Mouse (Mus musculus): Measurements from ENCODE around the gene Gsg1. TPM values are rescaled to one million over a fixed set of nuclear protein-coding genes. Genes with fewer than 3 reads are reported as not detected.

The Gsg1 gene
- polyA plus RNA-seq, 1 experiment from 2014 or later = 0.37 TPM

- DNase-seq (ENCODE audit: low spot score) (no peak), ATAC-seq (replicated peaks; ENCODE audit: low FRiP score, low read depth) (no peak)
- no peaks in the 10 kb centered on the region for H3K27me3 ChIP-seq (ENCODE audit: insufficient read depth, low read length)
- no peak overlapping the region for H3K9ac ChIP-seq (ENCODE audit: low read depth, low read length)
- no peak for TF ChIP-seq CTCF (IDR thresholded peaks at IDR 0.05; ENCODE audit: low read depth)
- H3K36me3 ChIP-seq (ENCODE audit: insufficient read depth, low read length) = no peaks in the 10 kb centered on the region
- no peak overlapping the region for H3K27ac ChIP-seq
- H3K4me2 ChIP-seq (ENCODE audit: low read length) = no peak overlapping the region
- H3K4me1 ChIP-seq (replicated peaks; ENCODE audit: insufficient read depth, low read length) = no peaks in the 10 kb centered on the region
- 80% methylated on average over 3 of the region's 3 CpGs for WGBS
- no peak overlapping the region for H3K4me3 ChIP-seq (replicated peaks; ENCODE audit: low read depth, low read length)
- H3K9me3 ChIP-seq (replicated peaks; ENCODE audit: low read length) = no peaks in the 10 kb centered on the region
These were observed 13.1 kb upstream of the Gsg1 start for GRCm38 (mm10) chr6:135267221-135267620.

- Histone ChIP-seq H3K9ac (ENCODE audit: low read depth, low read length) (no peak overlapping the region), H3K4me1 (replicated peaks; ENCODE audit: insufficient read depth, low read length) (no peaks in the 10 kb centered on the region), H3K4me3 (replicated peaks; ENCODE audit: low read depth, low read length) (no peak overlapping the region), H3K9me3 (replicated peaks; ENCODE audit: low read length) (no peaks in the 10 kb centered on the region), H3K27ac (no peak overlapping the region), H3K27me3 (ENCODE audit: insufficient read depth, low read length) (no peaks in the 10 kb centered on the region), H3K4me2 (ENCODE audit: low read length) (no peak overlapping the region), H3K36me3 (ENCODE audit: insufficient read depth, low read length) (no peaks in the 10 kb centered on the region)
- ATAC-seq (replicated peaks; ENCODE audit: low FRiP score, low read depth) (no peak), DNase-seq (ENCODE audit: low spot score) (no peak)
- 96% methylated on average over 1 of the region's 1 CpGs for WGBS
- no peak for TF ChIP-seq CTCF (IDR thresholded peaks at IDR 0.05; ENCODE audit: low read depth)
These were observed 11.9 kb upstream of the Gsg1 start for GRCm38 (mm10) chr6:135266056-135266455.

- no peak for DNase-seq (ENCODE audit: low spot score)
- no peaks in the 10 kb centered on the region for H3K36me3 ChIP-seq (ENCODE audit: insufficient read depth, low read length)
- ATAC-seq (replicated peaks; ENCODE audit: low FRiP score, low read depth) = no peak
- no peaks in the 10 kb centered on the region for H3K9me3 ChIP-seq (replicated peaks; ENCODE audit: low read length)
- no peak overlapping the region for H3K4me2 ChIP-seq (ENCODE audit: low read length)
- no peak overlapping the region for H3K9ac ChIP-seq (ENCODE audit: low read depth, low read length)
- H3K4me1 ChIP-seq (replicated peaks; ENCODE audit: insufficient read depth, low read length) = no peaks in the 10 kb centered on the region
- no peaks in the 10 kb centered on the region for H3K27me3 ChIP-seq (ENCODE audit: insufficient read depth, low read length)
- H3K27ac ChIP-seq = no peak overlapping the region
- no peak overlapping the region for H3K4me3 ChIP-seq (replicated peaks; ENCODE audit: low read depth, low read length)
- WGBS = 98% methylated on average over 6 of the region's 6 CpGs
- peak; percentile 25; the same call in 1 of the 2 replicates for TF ChIP-seq CTCF (IDR thresholded peaks at IDR 0.05; ENCODE audit: low read depth)
These were observed 10.0 kb upstream of the Gsg1 start for GRCm38 (mm10) chr6:135264136-135264535.

DNA sequence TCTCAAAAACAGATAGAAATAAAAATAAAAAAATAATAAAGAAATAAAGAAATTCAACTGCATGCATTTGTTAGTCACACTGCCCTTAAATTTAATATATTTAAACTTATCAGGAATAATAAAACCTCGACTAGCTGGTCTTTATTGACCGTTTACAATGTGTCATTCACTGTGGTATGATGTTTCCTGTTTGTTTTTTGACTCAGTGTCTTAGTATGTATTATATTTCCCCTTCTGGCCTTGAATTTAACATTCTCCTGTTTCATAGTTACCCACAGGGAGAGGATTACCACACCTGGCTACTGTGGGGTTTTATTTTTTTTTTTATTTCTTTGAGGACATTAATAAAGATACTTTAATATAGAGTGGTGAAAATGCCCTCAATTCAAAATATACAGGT lies 8.4 kb upstream of the Gsg1 start:
- Histone ChIP-seq H3K4me1 (replicated peaks; ENCODE audit: insufficient read depth, low read length) (no peaks in the 10 kb centered on the region), H3K27me3 (ENCODE audit: insufficient read depth, low read length) (no peaks in the 10 kb centered on the region), H3K9ac (ENCODE audit: low read depth, low read length) (no peak overlapping the region), H3K36me3 (ENCODE audit: insufficient read depth, low read length) (no peaks in the 10 kb centered on the region), H3K4me2 (ENCODE audit: low read length) (no peak overlapping the region), H3K9me3 (replicated peaks; ENCODE audit: low read length) (no peaks in the 10 kb centered on the region), H3K27ac (no peak overlapping the region), H3K4me3 (replicated peaks; ENCODE audit: low read depth, low read length) (no peak overlapping the region)
- DNase-seq (ENCODE audit: low spot score) = no peak
- TF ChIP-seq CTCF (IDR thresholded peaks at IDR 0.05; ENCODE audit: low read depth) = no peak
- ATAC-seq (replicated peaks; ENCODE audit: low FRiP score, low read depth) = no peak
- 72% methylated on average over 2 of the region's 2 CpGs for WGBS

GRCm38 (mm10) chr6:135261124-135261523 lies 7.0 kb upstream of the Gsg1 start:
- no peak overlapping the region for H3K27ac ChIP-seq
- DNase-seq (ENCODE audit: low spot score) = no peak
- H3K9me3 ChIP-seq (replicated peaks; ENCODE audit: low read length) = no peaks in the 10 kb centered on the region
- no peak for TF ChIP-seq CTCF (IDR thresholded peaks at IDR 0.05; ENCODE audit: low read depth)
- H3K4me2 ChIP-seq (ENCODE audit: low read length) = no peak overlapping the region
- H3K27me3 ChIP-seq (ENCODE audit: insufficient read depth, low read length) = no peaks in the 10 kb centered on the region
- H3K9ac ChIP-seq (ENCODE audit: low read depth, low read length) = no peak overlapping the region
- 91% methylated on average over 9 of the region's 9 CpGs for WGBS
- H3K4me3 ChIP-seq (replicated peaks; ENCODE audit: low read depth, low read length) = no peak overlapping the region
- no peaks in the 10 kb centered on the region for H3K36me3 ChIP-seq (ENCODE audit: insufficient read depth, low read length)
- no peak for ATAC-seq (replicated peaks; ENCODE audit: low FRiP score, low read depth)
- no peaks in the 10 kb centered on the region for H3K4me1 ChIP-seq (replicated peaks; ENCODE audit: insufficient read depth, low read length)

DNA sequence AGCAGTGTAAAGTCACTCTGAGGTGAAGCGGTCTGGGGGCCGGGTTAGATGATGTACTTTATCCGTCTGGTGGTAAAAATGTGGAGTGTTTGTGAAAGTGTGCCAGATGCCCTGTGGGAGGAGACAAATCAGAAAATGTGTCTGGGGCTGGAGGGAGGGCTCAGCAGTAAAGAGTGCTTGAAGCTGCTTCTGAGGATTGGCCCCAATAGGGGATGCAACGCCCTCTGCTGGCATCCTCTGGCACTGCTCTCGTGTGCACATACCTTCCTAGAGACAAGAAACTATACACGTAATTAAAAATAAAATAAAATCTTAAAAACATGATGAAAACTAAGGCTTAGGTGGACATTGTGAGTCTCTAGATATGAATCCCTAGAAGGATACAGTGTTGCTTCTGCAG lies 6.3 kb upstream of the Gsg1 start:
- Histone ChIP-seq H3K4me3 (replicated peaks; ENCODE audit: low read depth, low read length) (no peak overlapping the region), H3K9me3 (replicated peaks; ENCODE audit: low read length) (no peaks in the 10 kb centered on the region), H3K36me3 (ENCODE audit: insufficient read depth, low read length) (no peaks in the 10 kb centered on the region), H3K4me1 (replicated peaks; ENCODE audit: insufficient read depth, low read length) (no peaks in the 10 kb centered on the region), H3K4me2 (ENCODE audit: low read length) (no peak overlapping the region), H3K27me3 (ENCODE audit: insufficient read depth, low read length) (no peaks in the 10 kb centered on the region), H3K9ac (ENCODE audit: low read depth, low read length) (no peak overlapping the region), H3K27ac (no peak overlapping the region)
- DNase-seq (ENCODE audit: low spot score) (no peak), ATAC-seq (replicated peaks; ENCODE audit: low FRiP score, low read depth) (no peak)
- TF ChIP-seq CTCF (IDR thresholded peaks at IDR 0.05; ENCODE audit: low read depth) = 0 out of 2 replicates have a peak, but pooled peaks have one; percentile 10
- 92% methylated on average over 6 of the region's 6 CpGs for WGBS

DNA sequence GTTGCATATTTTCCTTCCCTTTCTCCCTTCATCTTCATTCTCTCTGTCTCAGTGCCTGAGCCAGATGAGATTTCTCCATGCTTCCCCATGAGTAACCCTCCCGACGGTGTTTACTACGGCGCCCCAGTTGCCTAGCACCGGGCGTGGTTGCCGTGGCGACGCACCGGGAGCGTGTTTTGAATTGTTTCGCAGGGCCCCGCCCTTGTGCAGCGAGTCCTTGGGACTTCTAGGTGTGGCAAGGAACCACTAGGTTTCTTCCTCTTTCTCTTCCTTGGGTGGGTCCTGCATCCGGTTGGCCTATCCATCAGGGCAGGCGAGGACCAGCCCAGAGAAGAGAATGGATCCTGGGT lies 1.4 kb downstream of the Gsg1 start:
- Histone ChIP-seq H3K4me3 (replicated peaks; ENCODE audit: low read depth, low read length) (no peak overlapping the region; the same call in 1 of the 2 replicates), H3K9ac (ENCODE audit: low read depth, low read length) (peak overlapping the region; percentile 43; the same call in 1 of the 2 replicates), H3K4me1 (replicated peaks; ENCODE audit: insufficient read depth, low read length) (peaks cover 9% of the 10 kb centered on the region), H3K36me3 (ENCODE audit: insufficient read depth, low read length) (no peaks in the 10 kb centered on the region), H3K27me3 (ENCODE audit: insufficient read depth, low read length) (no peaks in the 10 kb centered on the region), H3K9me3 (replicated peaks; ENCODE audit: low read length) (no peaks in the 10 kb centered on the region), H3K4me2 (ENCODE audit: low read length) (peak overlapping the region; percentile 45), H3K27ac (0 out of 2 replicates have a peak overlapping the region, but pooled peaks have one; percentile 70)
- ATAC-seq (replicated peaks; ENCODE audit: low FRiP score, low read depth) (peak; percentile 89), DNase-seq (ENCODE audit: low spot score) (peak; percentile 83)
- WGBS = 7% methylated on average over 16 of the region's 16 CpGs
- no peak for TF ChIP-seq CTCF (IDR thresholded peaks at IDR 0.05; ENCODE audit: low read depth)
